ENCODE assay signal across 10 mouse cellular contexts in the genomic region with DNA sequence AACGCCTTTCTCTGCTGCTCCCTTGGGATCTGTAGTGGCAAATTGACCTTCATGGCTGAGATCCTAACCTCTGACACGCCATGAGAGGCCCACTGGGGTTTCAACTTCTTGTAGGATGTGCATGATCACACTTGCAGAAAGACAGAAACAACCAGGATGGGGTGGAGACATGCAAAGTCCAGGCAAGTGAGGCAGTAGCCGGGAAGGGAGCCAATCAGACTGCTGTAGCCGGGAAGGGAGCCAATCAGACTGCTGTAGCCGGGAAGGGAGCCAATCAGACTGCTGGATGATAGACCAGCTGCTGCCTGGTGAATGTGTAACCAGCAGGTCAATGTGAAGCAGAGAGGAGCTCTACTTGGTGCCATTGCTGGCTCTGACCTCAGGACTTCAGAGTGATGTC. TPM values are rescaled to one million over a fixed set of nuclear protein-coding genes. Genes with fewer than 3 reads are reported as not detected.
DNase-seq lines count a peak whose midpoint lies in the region; ATAC-seq lines count a peak whose summit lies in the region.
"Had no signal": no experiment of that assay in that cellular context is flagged by ENCODE, and none has a peak within 500 bp of the region (broad histone marks: within the 10 kb centered on the region; RNA-seq: fewer than 3 reads in every experiment).

No protein-coding gene starts in this region.

- WGBS in liver, embryonic 11.5 days, result 76% methylated on average over 5 of the region's 5 CpGs
- WGBS in liver, embryonic 12.5 days (ENCODE audit: insufficient replicate concordance), result 66% methylated on average over 5 of the region's 5 CpGs

- H3K27me3 ChIP-seq in liver, embryonic 11.5 days (replicated peaks; ENCODE audit: control insufficient read depth, insufficient read depth, low read length), result no peaks in the 10 kb centered on the region
- no peaks in the 10 kb centered on the region for H3K27me3 ChIP-seq in liver, embryonic 12.5 days (replicated peaks)

- no peak overlapping the region for H3K27ac ChIP-seq in liver, embryonic 11.5 days (ENCODE audit: low read depth, low read length)
- no peak overlapping the region for H3K27ac ChIP-seq in liver, embryonic 12.5 days

- no peaks in the 10 kb centered on the region for H3K36me3 ChIP-seq in liver, embryonic 11.5 days (ENCODE audit: control insufficient read depth, insufficient read depth, low read length)
- H3K36me3 ChIP-seq in liver, embryonic 12.5 days, result no peaks in the 10 kb centered on the region

- peak; percentile 23; the same call in 1 of the 2 replicates for ATAC-seq in liver, embryonic 11.5 days (replicated peaks; ENCODE audit: low FRiP score)
- no peak for ATAC-seq in liver, embryonic 12.5 days

- H3K9ac ChIP-seq in liver, embryonic 11.5 days (ENCODE audit: low read depth, low read length), result no peak overlapping the region
- no peak overlapping the region for H3K9ac ChIP-seq in liver, embryonic 12.5 days

- H3K4me1 ChIP-seq in liver, embryonic 11.5 days (replicated peaks; ENCODE audit: control insufficient read depth, insufficient read depth, low read length), result no peaks in the 10 kb centered on the region
- no peaks in the 10 kb centered on the region for H3K4me1 ChIP-seq in liver, embryonic 12.5 days

- DNase-seq in adrenal gland, adult 2 months, result peak; percentile 14
- DNase-seq in adrenal gland, postnatal 25 days, result no peak
- DNase-seq in liver, embryonic 11.5 days (ENCODE audit: low spot score), result no peak
- peak; percentile 42 for DNase-seq in gastrocnemius, postnatal 25 days
- DNase-seq in kidney, postnatal 4 days, result peak; percentile 34 to 62
- DNase-seq in layer of hippocampus, postnatal 14 days (ENCODE audit: low spot score in 2 of 2), result no peak
- DNase-seq in left cerebral cortex, adult 9 months (ENCODE audit: low spot score in 2 of 2), result no peak
- DNase-seq: adrenal gland, adult 8-10 months; layer of hippocampus, adult 9-11 months had no signal

- no peaks in the 10 kb centered on the region for H3K9me3 ChIP-seq in liver, embryonic 11.5 days (ENCODE audit: control insufficient read depth, low read length)
- H3K9me3 ChIP-seq in liver, embryonic 12.5 days (replicated peaks), result no peaks in the 10 kb centered on the region

- no peak overlapping the region for H3K4me2 ChIP-seq in liver, embryonic 11.5 days
- H3K4me2 ChIP-seq in liver, embryonic 12.5 days, result no peak overlapping the region

- H3K4me3 ChIP-seq in liver, embryonic 11.5 days (ENCODE audit: low read depth, low read length), result no peak overlapping the region
- no peak overlapping the region for H3K4me3 ChIP-seq in liver, embryonic 12.5 days

RNA-seq across cellular contexts. Expression of a gene that starts 11.3 kb away (rescaled TPM):
- 10 to 100 TPM; 10.6 to 15.4 TPM for total RNA-seq in adrenal gland, adult 2 months (2021)
- polyA plus RNA-seq in adrenal gland, adult 2 months (2012; rRNA removed), result 3.0 and 3.6 TPM in 2 replicates
- total RNA-seq in adrenal gland, postnatal 25 days (2021), result 16.0 and 23.3 TPM in 2 replicates
- 35.6 and 38.5 TPM in 2 replicates for polyA plus RNA-seq in liver, embryonic 11.5 days (2014; fragmentation: Nextera tagmentation; extraction: Ambion mirVana)
- 12.7 and 15.7 TPM in 2 replicates for polyA plus RNA-seq in liver, embryonic 12.5 days (2016; fragmentation: Nextera tagmentation; extraction: Ambion mirVana)
- total RNA-seq in gastrocnemius, postnatal 25 days (2021), result 1 to 10 TPM; 8.0 to 9.5 TPM
- 100 to 1,000 TPM; 235 to 237 TPM for total RNA-seq in layer of hippocampus, postnatal 14 days (2021)

RNA-seq across cellular contexts. Expression of a gene that starts 49.2 kb away (rescaled TPM):
- total RNA-seq in adrenal gland, adult 2 months (2021), result under 1 TPM; 0.14 to 0.24 TPM
- 0.19 TPM in 1 of 2 replicates, not detected in the other for polyA plus RNA-seq in adrenal gland, adult 2 months (2012; rRNA removed)
- not detected in 2 replicates for total RNA-seq in adrenal gland, postnatal 25 days (2021)
- 1.8 and 2.0 TPM in 2 replicates for polyA plus RNA-seq in liver, embryonic 11.5 days (2014; fragmentation: Nextera tagmentation; extraction: Ambion mirVana)
- 1.1 and 2.0 TPM in 2 replicates for polyA plus RNA-seq in liver, embryonic 12.5 days (2016; fragmentation: Nextera tagmentation; extraction: Ambion mirVana)
- not detected for total RNA-seq in gastrocnemius, postnatal 25 days (2021)
- total RNA-seq in layer of hippocampus, postnatal 14 days (2021), result not detected

Comparison
In these comparisons a context has a peak if more than half of its experiments do, and no peak if none do; other contexts are left out.
1. DNase-seq: peak in adrenal gland, adult 2 months (single experiment), gastrocnemius, postnatal 25 days (single experiment) and kidney, postnatal 4 days (2 of 2); none in adrenal gland, postnatal 25 days (single experiment), liver, embryonic 11.5 days (single experiment), layer of hippocampus, postnatal 14 days (0 of 2) and left cerebral cortex, adult 9 months (0 of 2).